ENCODE assay signal across 19 mouse cellular contexts in genomic region chr2:26268216-26268615, GRCm38 (mm10). TPM values are rescaled to one million over a fixed set of nuclear protein-coding genes. Genes with fewer than 3 reads are reported as not detected.
DNase-seq lines count a peak whose midpoint lies in the region; ATAC-seq lines count a peak whose summit lies in the region.
"Had no signal": no experiment of that assay in that cellular context is flagged by ENCODE, and none has a peak within 500 bp of the region (broad histone marks: within the 10 kb centered on the region; RNA-seq: fewer than 3 reads in every experiment).

No protein-coding gene starts in this region.

- peak; percentile 77 for DNase-seq in adrenal gland, adult 2 months
- DNase-seq in adrenal gland, postnatal 14 days: peak; percentile 59
- peak; percentile 8 for DNase-seq in retina, embryonic 14.5 days (ENCODE audit: low spot score)
- no peak for DNase-seq in layer of hippocampus, adult 9-10 months (ENCODE audit: low spot score)
- no peak for DNase-seq in layer of hippocampus, postnatal 25 days (ENCODE audit: extremely low spot score in 1 of 2, low spot score in 1 of 2)
- DNase-seq in embryo, embryonic 9.5 days (ENCODE audit: extremely low spot score): no peak
- DNase-seq: cerebellum, adult 18-20 months; cerebellum, adult 9-10 months; cerebellum, postnatal 14 days; gastrocnemius, adult 2 months; gastrocnemius, postnatal 14 days; kidney, adult 11 months had no signal

- ATAC-seq in erythroblast, adult 5-6 weeks (replicated peaks; ENCODE audit: low FRiP score, poor library complexity, severe bottlenecking): no peak
- ATAC-seq: activated CD4-positive, CD25-positive, alpha-beta regulatory T cell, adult 4 months; CD4-positive, CD25-positive, alpha-beta regulatory T cell, adult 4 months; forebrain, embryonic 15.5 days had no signal

RNA-seq across cellular contexts. Expression of gene Ccdc187, which starts 26.1 kb away (rescaled TPM):
- total RNA-seq in adrenal gland, adult 2 months (2021): 1 to 10 TPM in 1 of 2 experiments, under 1 TPM in 1; 0.58 to 1.0 TPM
- 0.51 and 0.83 TPM in 2 replicates for polyA plus RNA-seq in adrenal gland, adult 2 months (2012; rRNA removed)
- 1.0 and 1.5 TPM in 2 replicates for total RNA-seq in adrenal gland, postnatal 14 days (2021)
- total RNA-seq in erythroblast, adult 5-6 weeks (2015; ENCODE audit: low replicate concordance): not detected in 2 replicates
- total RNA-seq in erythroblast, adult 5-6 weeks (2017; ENCODE audit: low replicate concordance): not detected in 2 replicates
- total RNA-seq in layer of hippocampus, postnatal 25 days (2021): under 1 TPM; 0.52 to 0.94 TPM
- total RNA-seq: gastrocnemius, adult 2 months; hematopoietic stem cell, adult 5-6 weeks; MEL had no signal
- polyA plus RNA-seq: activated CD4-positive, CD25-positive, alpha-beta regulatory T cell, adult 4 months; C2C12; CD4-positive, CD25-positive, alpha-beta regulatory T cell, adult 4 months had no signal

RNA-seq across cellular contexts. Expression of gene Qsox2, which starts 30.9 kb away (rescaled TPM):
- total RNA-seq in adrenal gland, adult 2 months (2021): 10 to 100 TPM; 16.6 to 22.5 TPM
- polyA plus RNA-seq in adrenal gland, adult 2 months (2012; rRNA removed): 24.3 and 25.4 TPM in 2 replicates
- total RNA-seq in adrenal gland, postnatal 14 days (2021): 18.6 and 19.0 TPM in 2 replicates
- total RNA-seq in erythroblast, adult 5-6 weeks (2015; ENCODE audit: low replicate concordance): 1.7 and 2.1 TPM in 2 replicates
- 0.60 and 1.7 TPM in 2 replicates for total RNA-seq in erythroblast, adult 5-6 weeks (2017; ENCODE audit: low replicate concordance)
- total RNA-seq in layer of hippocampus, postnatal 25 days (2021): 10 to 100 TPM; 24.5 to 25.3 TPM

RNA-seq across cellular contexts. Expression of gene Gpsm1, which starts 47.1 kb away (rescaled TPM):
- total RNA-seq in adrenal gland, adult 2 months (2021): 10 to 100 TPM in 1 of 2 experiments, 1 to 10 TPM in 1; 9.4 to 14.9 TPM
- 20.0 and 24.1 TPM in 2 replicates for polyA plus RNA-seq in adrenal gland, adult 2 months (2012; rRNA removed)
- total RNA-seq in adrenal gland, postnatal 14 days (2021): 14.1 TPM in 2 replicates
- 0.77 and 1.5 TPM in 2 replicates for total RNA-seq in erythroblast, adult 5-6 weeks (2015; ENCODE audit: low replicate concordance)
- total RNA-seq in erythroblast, adult 5-6 weeks (2017; ENCODE audit: low replicate concordance): 1.7 and 2.0 TPM in 2 replicates
- total RNA-seq in layer of hippocampus, postnatal 25 days (2021): 10 to 100 TPM; 38.3 to 42.4 TPM

Comparison
In these comparisons a context has a peak if more than half of its experiments do, and no peak if none do; other contexts are left out.
1. DNase-seq: peak in adrenal gland, adult 2 months (single experiment), adrenal gland, postnatal 14 days (single experiment) and retina, embryonic 14.5 days (single experiment); none in layer of hippocampus, adult 9-10 months (single experiment), layer of hippocampus, postnatal 25 days (0 of 2) and embryo, embryonic 9.5 days (single experiment).